Mouse (Mus musculus): ENCODE results near the gene Wnt7b. TPM values are rescaled to one million over a fixed set of nuclear protein-coding genes. Genes with fewer than 3 reads are reported as not detected.

Wnt7b gene
- polyA plus RNA-seq, 1 experiment from 2014 or later = 127 TPM

- no peaks in the 10 kb centered on the region for H3K9me3 ChIP-seq
- H3K27me3 ChIP-seq (ENCODE audit: insufficient read depth, poor library complexity, severe bottlenecking) = peaks cover 70% of the 10 kb centered on the region
- H3K4me3 ChIP-seq = no peak overlapping the region
- no peaks in the 10 kb centered on the region for H3K36me3 ChIP-seq
- peaks cover 43% of the 10 kb centered on the region for H3K4me1 ChIP-seq (replicated peaks)
- DNase-seq (ENCODE audit: low spot score) = peak; percentile 49
- WGBS = 7% methylated on average over 14 of the region's 14 CpGs
- peak overlapping the region; percentile 57 for H3K27ac ChIP-seq
Observed at GRCm38 (mm10) chr15:85523173-85523991, 58.9 kb downstream of the Wnt7b start.

GRCm38 (mm10) chr15:85519438-85519837, 62.8 kb downstream of the Wnt7b start:
- Histone ChIP-seq H3K9me3 (no peaks in the 10 kb centered on the region), H3K27ac (peak overlapping the region; percentile 30), H3K27me3 (ENCODE audit: insufficient read depth, poor library complexity, severe bottlenecking) (peaks cover 47% of the 10 kb centered on the region), H3K36me3 (no peaks in the 10 kb centered on the region), H3K4me3 (no peak overlapping the region), H3K4me1 (replicated peaks) (peaks cover 40% of the 10 kb centered on the region)
- no peak for DNase-seq (ENCODE audit: low spot score)
- 58% methylated on average over 4 of the region's 4 CpGs for WGBS

- Histone ChIP-seq H3K9me3 (no peaks in the 10 kb centered on the region), H3K4me1 (replicated peaks) (peaks cover 46% of the 10 kb centered on the region), H3K27me3 (ENCODE audit: insufficient read depth, poor library complexity, severe bottlenecking) (no peaks in the 10 kb centered on the region), H3K36me3 (no peaks in the 10 kb centered on the region), H3K4me3 (no peak overlapping the region), H3K27ac (peak overlapping the region; percentile 87)
- DNase-seq (ENCODE audit: low spot score) = peak; percentile 84
- 42% methylated on average over 32 of the region's 32 CpGs for WGBS
Observed at GRCm38 (mm10) chr15:85507370-85508014, 74.8 kb downstream of the Wnt7b start.

- Histone ChIP-seq H3K4me1 (replicated peaks) (peaks cover 46% of the 10 kb centered on the region), H3K27me3 (ENCODE audit: insufficient read depth, poor library complexity, severe bottlenecking) (no peaks in the 10 kb centered on the region), H3K4me3 (no peak overlapping the region), H3K9me3 (no peaks in the 10 kb centered on the region), H3K27ac (peak overlapping the region; percentile 87), H3K36me3 (no peaks in the 10 kb centered on the region)
- WGBS = 56% methylated on average over 1 of the region's 1 CpGs
- no peak for DNase-seq (ENCODE audit: low spot score)
Observed at GRCm38 (mm10) chr15:85506680-85507079, 75.6 kb downstream of the Wnt7b start.

- 63% methylated on average over 14 of the region's 14 CpGs for WGBS
- no peaks in the 10 kb centered on the region for H3K9me3 ChIP-seq
- H3K36me3 ChIP-seq = no peaks in the 10 kb centered on the region
- peak overlapping the region; percentile 87 for H3K27ac ChIP-seq
- peaks cover 8% of the 10 kb centered on the region; the same call in 1 of the 2 replicates for H3K27me3 ChIP-seq (ENCODE audit: insufficient read depth, poor library complexity, severe bottlenecking)
- H3K4me3 ChIP-seq = no peak overlapping the region
- no peak for DNase-seq (ENCODE audit: low spot score)
- peaks cover 47% of the 10 kb centered on the region for H3K4me1 ChIP-seq (replicated peaks)
Observed at GRCm38 (mm10) chr15:85505118-85505925, 77.0 kb downstream of the Wnt7b start.

GRCm38 (mm10) chr15:85503127-85503526, 79.1 kb downstream of the Wnt7b start, which contains the start of gene 7530416G11Rik:
TSS of gene 7530416G11Rik (minus strand) at chr15:85503227.
- no peak within 1 kb of the TSS for H3K4me3 ChIP-seq
- WGBS = 88% methylated on average over 8 of the region's 8 CpGs
- peak within 1 kb of the TSS; percentile 57 for H3K27ac ChIP-seq
- H3K4me1 ChIP-seq (replicated peaks) = peaks cover 61% of the 10 kb centered on the region
- no peaks in the 10 kb centered on the region for H3K9me3 ChIP-seq
- H3K27me3 ChIP-seq (ENCODE audit: insufficient read depth, poor library complexity, severe bottlenecking) = peaks cover 20% of the 10 kb centered on the region
- no peaks in the 10 kb centered on the region for H3K36me3 ChIP-seq
- no peak for DNase-seq (ENCODE audit: low spot score)

- H3K27me3 ChIP-seq (ENCODE audit: insufficient read depth, poor library complexity, severe bottlenecking) = peaks cover 44% of the 10 kb centered on the region
- H3K36me3 ChIP-seq = no peaks in the 10 kb centered on the region
- 87% methylated on average over 10 of the region's 10 CpGs for WGBS
- no peak overlapping the region for H3K4me3 ChIP-seq
- no peaks in the 10 kb centered on the region for H3K9me3 ChIP-seq
- no peak for DNase-seq (ENCODE audit: low spot score)
- H3K4me1 ChIP-seq (replicated peaks) = peaks cover 47% of the 10 kb centered on the region
- H3K27ac ChIP-seq = peak overlapping the region; percentile 89
Observed at GRCm38 (mm10) chr15:85500267-85500666, 82.0 kb downstream of the Wnt7b start.

- DNase-seq (ENCODE audit: low spot score) = peak; percentile 82
- WGBS = 19% methylated on average over 10 of the region's 10 CpGs
- no peaks in the 10 kb centered on the region for H3K9me3 ChIP-seq
- H3K4me3 ChIP-seq = peak overlapping the region; percentile 20
- H3K27me3 ChIP-seq (ENCODE audit: insufficient read depth, poor library complexity, severe bottlenecking) = peaks cover 66% of the 10 kb centered on the region
- no peaks in the 10 kb centered on the region for H3K36me3 ChIP-seq
- H3K27ac ChIP-seq = peak overlapping the region; percentile 89
- peaks cover 63% of the 10 kb centered on the region for H3K4me1 ChIP-seq (replicated peaks)
Observed at GRCm38 (mm10) chr15:85497981-85498475, 84.2 kb downstream of the Wnt7b start.

GRCm38 (mm10) chr15:85497548-85497947, 84.7 kb downstream of the Wnt7b start:
- no peak for DNase-seq (ENCODE audit: low spot score)
- no peaks in the 10 kb centered on the region for H3K9me3 ChIP-seq
- H3K4me1 ChIP-seq (replicated peaks) = peaks cover 63% of the 10 kb centered on the region
- H3K27ac ChIP-seq = peak overlapping the region; percentile 89
- no peaks in the 10 kb centered on the region for H3K36me3 ChIP-seq
- 79% methylated on average over 4 of the region's 4 CpGs for WGBS
- H3K4me3 ChIP-seq = peak overlapping the region; percentile 20; the same call in 1 of the 2 replicates
- peaks cover 71% of the 10 kb centered on the region for H3K27me3 ChIP-seq (ENCODE audit: insufficient read depth, poor library complexity, severe bottlenecking)

- WGBS = 8% methylated on average over 11 of the region's 11 CpGs
- peak overlapping the region; percentile 78 for H3K27ac ChIP-seq
- H3K4me3 ChIP-seq = no peak overlapping the region
- H3K9me3 ChIP-seq = no peaks in the 10 kb centered on the region
- peaks cover 84% of the 10 kb centered on the region for H3K27me3 ChIP-seq (ENCODE audit: insufficient read depth, poor library complexity, severe bottlenecking)
- no peaks in the 10 kb centered on the region for H3K36me3 ChIP-seq
- H3K4me1 ChIP-seq (replicated peaks) = peaks cover 66% of the 10 kb centered on the region
- peak; percentile 43 for DNase-seq (ENCODE audit: low spot score)
Observed at GRCm38 (mm10) chr15:85494163-85494621, 88.1 kb downstream of the Wnt7b start.

- Histone ChIP-seq H3K4me1 (replicated peaks) (peaks cover 36% of the 10 kb centered on the region), H3K9me3 (peaks cover 3% of the 10 kb centered on the region; the same call in 1 of the 2 replicates), H3K27ac (peak overlapping the region; percentile 72), H3K4me3 (no peak overlapping the region), H3K27me3 (ENCODE audit: insufficient read depth, poor library complexity, severe bottlenecking) (peaks cover 56% of the 10 kb centered on the region), H3K36me3 (no peaks in the 10 kb centered on the region)
- WGBS = 79% methylated on average over 7 of the region's 7 CpGs
- DNase-seq (ENCODE audit: low spot score) = no peak
Observed at GRCm38 (mm10) chr15:85489751-85490150, 92.5 kb downstream of the Wnt7b start.

GRCm38 (mm10) chr15:85488900-85489299, 93.4 kb downstream of the Wnt7b start:
- H3K27ac ChIP-seq = peak overlapping the region; percentile 2; the same call in 1 of the 2 replicates
- no peaks in the 10 kb centered on the region for H3K36me3 ChIP-seq
- peaks cover 27% of the 10 kb centered on the region for H3K4me1 ChIP-seq (replicated peaks)
- no peak overlapping the region for H3K4me3 ChIP-seq
- H3K9me3 ChIP-seq = peaks cover 3% of the 10 kb centered on the region; the same call in 1 of the 2 replicates
- peaks cover 55% of the 10 kb centered on the region for H3K27me3 ChIP-seq (ENCODE audit: insufficient read depth, poor library complexity, severe bottlenecking)
- no peak for DNase-seq (ENCODE audit: low spot score)
- WGBS = 86% methylated on average over 10 of the region's 10 CpGs
